Mouse (Mus musculus) brain, embryonic 14.5 days (tissue): Measurements from ENCODE around the gene Itpr1. TPM values are rescaled to one million over a fixed set of nuclear protein-coding genes. Genes with fewer than 3 reads are reported as not detected.

Source experiments
- DNase-seq: peaks from one replicate; pipeline ENCODE4 v3.0.0-alpha.2; 2011; ENCODE audit warnings: low read depth
- CTCF ChIP-seq: fragments of 200-500 bp; IDR thresholded peaks from 2 replicates; pipeline ENCODE4 v1.5.1; 2012; ENCODE audit warnings: inconsistent platforms, mild to moderate bottlenecking, moderate library complexity, borderline replicate concordance; ENCODE audit not compliant: insufficient read depth, insufficient read length; ENCODE audit errors: extremely low read depth
- POLR2A ChIP-seq: fragments of 200-500 bp; IDR thresholded peaks from 2 replicates; pipeline ENCODE4 v1.6.1; 2012; ENCODE audit warnings: mild to moderate bottlenecking, inconsistent platforms, borderline replicate concordance; ENCODE audit not compliant: poor library complexity, insufficient read depth, insufficient read length, severe bottlenecking; ENCODE audit errors: extremely low read depth
- polyA plus RNA-seq: library from polyadenylated mRNA; depleted of rRNA; stranded (reverse); fragments of >200 nt; gene quantifications from 2 replicates; pipeline ENCODE4 v1.2.3, GENCODE M21; 2012

The Itpr1 gene
- polyA plus RNA-seq, 1 experiment: 9.9 TPM

GRCm38 (mm10) chr6:108190690-108191089 lies 22.2 kb upstream of the Itpr1 start:
- DNase-seq: no peak
- TF ChIP-seq CTCF (no peak), POLR2A (no peak)

GRCm38 (mm10) chr6:108192632-108193031 lies 20.3 kb upstream of the Itpr1 start:
- DNase-seq: peak; percentile 11
- TF ChIP-seq CTCF: no peak
- TF ChIP-seq POLR2A: no peak

- no peak for DNase-seq
- TF ChIP-seq POLR2A: no peak
- no peak for TF ChIP-seq CTCF
Measured at GRCm38 (mm10) chr6:108196665-108197064, 16.2 kb upstream of the Itpr1 start.

GRCm38 (mm10) chr6:108197117-108197516 lies 15.8 kb upstream of the Itpr1 start:
- TF ChIP-seq POLR2A: no peak
- no peak for TF ChIP-seq CTCF
- DNase-seq: no peak

- TF ChIP-seq POLR2A (no peak), CTCF (no peak)
- no peak for DNase-seq
Measured at GRCm38 (mm10) chr6:108198286-108198685, 14.6 kb upstream of the Itpr1 start.

GRCm38 (mm10) chr6:108204322-108204721 lies 8.6 kb upstream of the Itpr1 start:
- no peak for DNase-seq
- TF ChIP-seq POLR2A: no peak
- TF ChIP-seq CTCF: no peak

- no peak for DNase-seq
- no peak for TF ChIP-seq POLR2A
- no peak for TF ChIP-seq CTCF
Measured at GRCm38 (mm10) chr6:108206145-108206544, 6.8 kb upstream of the Itpr1 start.

GRCm38 (mm10) chr6:108206914-108207566 lies 5.9 kb upstream of the Itpr1 start:
- no peak for TF ChIP-seq POLR2A
- TF ChIP-seq CTCF: no peak
- no peak for DNase-seq

- DNase-seq: peak; percentile 61
- TF ChIP-seq CTCF (no peak), POLR2A (no peak)
Measured at GRCm38 (mm10) chr6:108211896-108212880, 708 bp upstream of the Itpr1 start.

- peak; percentile 36 for DNase-seq
- TF ChIP-seq POLR2A: no peak
- no peak for TF ChIP-seq CTCF
Measured at GRCm38 (mm10) chr6:108213481-108214293, 791 bp downstream of the Itpr1 start.

- peak; percentile 34 for DNase-seq
- TF ChIP-seq CTCF (no peak), POLR2A (no peak)
Measured at GRCm38 (mm10) chr6:108214294-108214925, 1.5 kb downstream of the Itpr1 start.

- no peak for DNase-seq
- TF ChIP-seq CTCF (no peak), POLR2A (no peak)
Measured at GRCm38 (mm10) chr6:108216091-108216490, 3.2 kb downstream of the Itpr1 start.
